Mouse (Mus musculus) cerebellum, adult (tissue): Measurements from ENCODE around the gene Mroh3.
A peak's percentile ranks its signal among the peaks of the same experiment; 100 is the strongest.

Source experiments
- ATAC-seq: cut with Nextera tagmentation; 2 replicates; pipeline ENCODE4 v1.9.2; 2017; ENCODE audit warnings: mild to moderate bottlenecking, moderate library complexity, mixed read lengths; ENCODE audit not compliant: insufficient number of reproducible peaks, low FRiP score, low TSS enrichment

The Mroh3 gene

GRCm38 (mm10) chr1:136230201-136230600 is 17.6 kb upstream of the Mroh3 start:
- ATAC-seq: no peak

- no peak for ATAC-seq
Measured at GRCm38 (mm10) chr1:136229040-136229373, 16.4 kb upstream of the Mroh3 start.

GRCm38 (mm10) chr1:136228328-136229039 is 15.9 kb upstream of the Mroh3 start:
- ATAC-seq: no peak

GRCm38 (mm10) chr1:136227870-136228269 is 15.2 kb upstream of the Mroh3 start:
- ATAC-seq: no peak

GRCm38 (mm10) chr1:136226626-136227025 is 14.0 kb upstream of the Mroh3 start:
- no peak for ATAC-seq

GRCm38 (mm10) chr1:136225846-136226245 is 13.2 kb upstream of the Mroh3 start:
- ATAC-seq: no peak

GRCm38 (mm10) chr1:136223758-136224342 is 11.2 kb upstream of the Mroh3 start:
- no peak for ATAC-seq

- no peak for ATAC-seq
Measured at GRCm38 (mm10) chr1:136222386-136222785, 9.8 kb upstream of the Mroh3 start.

- no peak for ATAC-seq
Measured at GRCm38 (mm10) chr1:136220037-136220871, 7.6 kb upstream of the Mroh3 start.

GRCm38 (mm10) chr1:136214304-136214703 is 1.7 kb upstream of the Mroh3 start:
- ATAC-seq: no peak

- ATAC-seq: no peak
Measured at GRCm38 (mm10) chr1:136190033-136190432, 22.6 kb downstream of the Mroh3 start.

- ATAC-seq: no peak
Measured at GRCm38 (mm10) chr1:136179511-136180001, 33.1 kb downstream of the Mroh3 start.

- ATAC-seq: no peak
Measured at GRCm38 (mm10) chr1:136178741-136179140, 33.9 kb downstream of the Mroh3 start.

GRCm38 (mm10) chr1:136177085-136177484 is 35.5 kb downstream of the Mroh3 start:
- ATAC-seq: no peak

GRCm38 (mm10) chr1:136175183-136175582 is 37.4 kb downstream of the Mroh3 start:
- no peak for ATAC-seq

GRCm38 (mm10) chr1:136174101-136174606 is 38.5 kb downstream of the Mroh3 start:
- ATAC-seq: no peak

GRCm38 (mm10) chr1:136172696-136173095 is 39.9 kb downstream of the Mroh3 start:
- ATAC-seq: no peak

GRCm38 (mm10) chr1:136170109-136170508 is 42.5 kb downstream of the Mroh3 start:
- ATAC-seq: peak; percentile 67

GRCm38 (mm10) chr1:136167657-136168056 is 45.0 kb downstream of the Mroh3 start:
- ATAC-seq: no peak

- no peak for ATAC-seq
Measured at GRCm38 (mm10) chr1:136165436-136165835, 47.2 kb downstream of the Mroh3 start.

GRCm38 (mm10) chr1:136161333-136161921 is 51.2 kb downstream of the Mroh3 start:
- ATAC-seq: no peak
